Mouse (Mus musculus) hematopoietic multipotent progenitor cell, adult 10-12 weeks (in vitro differentiated cells): ENCODE data around the gene Olfr141. TPM values are rescaled to one million over a fixed set of nuclear protein-coding genes. Genes with fewer than 3 reads are reported as not detected.

Experiments used
- polyA plus RNA-seq: library from polyadenylated mRNA; stranded (reverse); fragments of >175 nt; gene quantifications from 2 replicates; pipeline ENCODE4 v1.2.3, GENCODE M21; 2012; ENCODE audit warnings: low replicate concordance

Gene Olfr141
- not detected in 2 replicates for polyA plus RNA-seq

DNA sequence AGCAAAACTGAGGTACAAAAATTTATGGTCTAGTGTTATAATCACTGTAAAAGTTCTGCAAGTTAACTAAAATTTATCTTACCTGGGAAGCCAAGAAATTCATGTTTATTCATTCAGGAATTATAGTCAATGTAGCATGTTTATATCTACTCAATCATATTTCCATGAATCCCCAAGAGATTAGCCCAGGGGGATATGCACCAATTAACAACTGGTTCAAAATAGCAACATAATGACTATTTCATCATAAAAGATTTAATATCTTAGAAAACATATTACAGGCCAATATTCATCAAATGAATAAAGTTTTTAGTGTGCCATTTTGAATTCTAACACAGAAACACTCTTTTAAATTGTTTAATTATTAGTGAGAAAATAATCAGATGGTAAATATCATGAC is at the start of gene Olfr141:
Olfr141 (minus strand) TSS at position 101 of the 400 bp plus-strand sequence.

DNA sequence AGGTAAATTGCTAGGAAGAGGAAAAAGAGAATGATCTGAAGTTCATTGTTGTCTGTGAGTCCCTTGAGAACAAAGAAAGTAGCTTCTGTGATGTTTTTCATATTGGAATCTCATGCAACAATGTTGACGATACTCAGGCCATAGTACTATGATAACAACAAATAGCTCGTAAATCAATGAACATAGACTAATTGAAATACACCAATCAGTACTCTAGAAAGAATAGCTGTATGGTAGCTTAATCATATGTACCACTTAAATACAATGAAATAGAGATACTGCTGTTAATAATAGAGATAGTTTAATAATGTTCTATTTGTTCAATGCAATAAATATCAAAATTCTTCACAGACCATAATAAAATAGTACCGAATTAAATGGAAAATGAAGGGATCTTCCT is 41.8 kb upstream of the Olfr141 start, which contains the start of gene Olfr1095:
Olfr1095 (minus strand) TSS at position 101 of the 400 bp plus-strand sequence.

DNA sequence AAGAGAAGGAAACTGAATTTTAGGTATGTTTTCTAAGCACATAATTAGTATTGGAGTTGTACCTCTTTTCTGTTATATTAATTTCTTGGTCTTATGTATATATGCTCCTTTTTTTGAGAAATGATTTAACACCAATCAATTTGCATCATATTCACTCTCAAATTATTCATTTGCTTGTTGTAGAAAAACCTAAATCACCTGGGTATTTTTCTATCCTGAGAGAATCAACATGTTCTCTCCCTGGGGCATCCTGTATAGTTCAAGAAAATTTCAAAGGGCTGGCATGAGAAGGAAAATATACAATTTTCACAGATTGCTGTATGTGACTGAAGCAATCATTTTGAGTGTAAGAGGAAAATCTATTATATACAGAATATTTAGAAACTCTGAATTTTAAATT is 14.5 kb upstream of the Olfr141 start, which contains the start of gene Olfr1094:
Olfr1094 (plus strand) TSS at position 301 of the 400 bp plus-strand sequence.

GRCm38 (mm10) chr2:86782179-86782578 is 27.6 kb downstream of the Olfr141 start, which contains the start of gene Olfr1093:
Gene Olfr1093, plus strand, starts transcription at chr2:86782479.

DNA sequence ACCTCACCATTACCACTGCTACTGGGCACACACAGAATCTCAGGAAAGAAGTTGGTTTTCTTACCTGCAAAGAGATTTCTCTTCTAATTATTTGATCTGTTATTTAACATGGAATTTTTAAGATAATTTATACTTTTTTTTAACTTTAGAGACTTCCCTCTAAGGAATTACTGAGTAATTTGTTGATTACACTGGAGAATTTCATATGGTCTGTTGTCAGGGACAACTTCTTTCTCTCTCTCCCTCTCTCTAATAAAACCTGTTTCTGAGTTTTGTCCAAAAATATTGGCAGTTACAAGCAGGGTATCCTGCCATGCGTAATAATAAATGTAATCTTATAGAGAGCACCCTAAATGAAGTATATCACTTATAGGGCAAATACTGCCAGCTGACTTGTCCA is 50.9 kb downstream of the Olfr141 start, which contains the start of gene Olfr1090:
Olfr1090 (minus strand) TSS at position 101 of the 400 bp plus-strand sequence.

Other genes starting within 250 kb of the Olfr141 start
- 0.13 TPM in 1 of 2 replicates, not detected in the other for gene Olfr1082, start 211.1 kb downstream of the Olfr141 start, polyA plus RNA-seq
- gene Olfr1084, start 170.3 kb downstream of the Olfr141 start, polyA plus RNA-seq, result not detected in 2 replicates
- gene Olfr1085, start 148.0 kb downstream of the Olfr141 start, polyA plus RNA-seq, result not detected in 2 replicates
- gene Olfr1086, start 129.9 kb downstream of the Olfr141 start, polyA plus RNA-seq, result not detected in 2 replicates
- gene Olfr1087, start 111.6 kb downstream of the Olfr141 start, polyA plus RNA-seq, result 0.20 TPM in 1 of 2 replicates, not detected in the other
- not detected in 2 replicates for gene Olfr1089, start 76.3 kb downstream of the Olfr141 start, polyA plus RNA-seq
- gene Olfr1090, start 51.0 kb downstream of the Olfr141 start, polyA plus RNA-seq, result not detected in 2 replicates
- not detected in 2 replicates for gene Olfr1093, start 27.5 kb downstream of the Olfr141 start, polyA plus RNA-seq
- gene Olfr1094, start 14.6 kb upstream of the Olfr141 start, polyA plus RNA-seq, result not detected in 2 replicates
- not detected in 2 replicates for gene Olfr1095, start 41.7 kb upstream of the Olfr141 start, polyA plus RNA-seq
- gene Gm13723, start 64.8 kb upstream of the Olfr141 start, polyA plus RNA-seq, result not detected in 2 replicates
- gene Olfr1097, start 82.2 kb upstream of the Olfr141 start, polyA plus RNA-seq, result not detected in 2 replicates
- gene Olfr1098, start 114.5 kb upstream of the Olfr141 start, polyA plus RNA-seq, result not detected in 2 replicates
- gene Olfr1099, start 150.7 kb upstream of the Olfr141 start, polyA plus RNA-seq, result not detected in 2 replicates
- gene Olfr1100, start 169.9 kb upstream of the Olfr141 start, polyA plus RNA-seq, result not detected in 2 replicates
- gene Olfr1101, start 181.2 kb upstream of the Olfr141 start, polyA plus RNA-seq, result not detected in 2 replicates
- gene Olfr1102, start 188.4 kb upstream of the Olfr141 start, polyA plus RNA-seq, result not detected in 2 replicates
- gene Olfr1104, start 217.1 kb upstream of the Olfr141 start, polyA plus RNA-seq, result not detected in 2 replicates
- gene Olfr1105, start 226.5 kb upstream of the Olfr141 start, polyA plus RNA-seq, result not detected in 2 replicates
- gene Olfr1106, start 242.3 kb upstream of the Olfr141 start, polyA plus RNA-seq, result 0.15 TPM in 1 of 2 replicates, not detected in the other